Mouse (Mus musculus): ENCODE measurements around the gene Tctn3.

- TF ChIP-seq POLR2A (IDR thresholded peaks at IDR 0.05; ENCODE audit: borderline replicate concordance, low read depth, low read length) (no peak), CTCF (IDR thresholded peaks at IDR 0.05; ENCODE audit: low read depth, low read length) (no peak)
These were observed 57.7 kb downstream of the Tctn3 start for GRCm38 (mm10) chr19:40554343-40554742.

Data from bone marrow macrophage, adult 2 months (primary cell).